10 mouse cellular contexts compared by ENCODE assay signal in the genomic region with DNA sequence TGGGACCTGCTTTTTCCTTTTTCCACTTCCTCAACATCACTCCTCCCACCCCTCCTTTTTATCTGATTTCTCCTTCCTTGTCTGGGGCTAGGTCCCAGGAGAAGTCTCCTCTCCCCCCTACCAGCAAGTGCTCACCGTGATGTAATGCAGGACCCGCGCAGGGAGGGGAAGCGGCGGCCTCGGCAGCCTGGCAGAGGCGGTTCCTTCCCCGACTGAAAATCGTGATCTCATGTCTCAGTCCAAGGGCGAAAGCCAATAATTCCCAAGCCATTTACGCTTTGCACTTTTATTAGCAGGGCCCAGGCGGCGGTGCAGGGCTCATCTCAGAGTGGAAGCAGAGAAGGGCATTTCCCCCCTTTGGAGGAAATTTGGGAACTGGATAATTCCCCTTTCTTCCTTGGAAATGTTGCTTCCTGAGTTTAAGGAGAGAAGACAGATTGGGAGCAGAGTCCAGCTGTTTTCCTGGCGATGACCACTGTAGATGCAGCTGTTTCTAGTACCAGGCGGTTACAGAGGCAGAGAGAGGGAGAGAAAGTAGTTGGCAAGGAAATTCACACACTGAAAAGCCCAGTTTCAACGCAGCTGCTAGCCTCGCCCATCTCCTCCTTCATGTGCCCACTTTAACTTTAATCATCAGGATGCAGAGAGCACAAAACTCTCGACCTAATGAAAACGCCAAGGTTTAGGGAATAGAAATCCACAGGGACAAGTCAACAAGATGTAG. TPM values are rescaled to one million over a fixed set of nuclear protein-coding genes. Genes with fewer than 3 reads are reported as not detected.
A peak's percentile ranks its signal among the peaks of the same experiment; 100 is the strongest.
DNase-seq lines count a peak whose midpoint lies in the region; ATAC-seq and TF ChIP-seq lines count a peak whose summit lies in the region.
"Had no signal": no experiment of that assay in that cellular context is flagged by ENCODE, and none has a peak within 500 bp of the region (broad histone marks: within the 10 kb centered on the region; RNA-seq: fewer than 3 reads in every experiment).

No protein-coding gene starts in this region.

- H3K27me3 ChIP-seq in forebrain, embryonic 10.5 days (ENCODE audit: poor library complexity, severe bottlenecking) = peaks cover 94% of the 10 kb centered on the region
- H3K27me3 ChIP-seq in forebrain, embryonic 16.5 days (replicated peaks; ENCODE audit: control insufficient read depth, insufficient read depth, low read length) = peaks cover 69% of the 10 kb centered on the region
- peaks cover 80% of the 10 kb centered on the region for H3K27me3 ChIP-seq in E14TG2a.4 (ENCODE audit: insufficient read depth, low read length)
- H3K27me3 ChIP-seq in forebrain, embryonic 13.5 days = peaks cover 85% of the 10 kb centered on the region
- peaks cover 90% of the 10 kb centered on the region for H3K27me3 ChIP-seq in midbrain, embryonic 10.5 days (ENCODE audit: low read depth, poor library complexity, severe bottlenecking)

- ATAC-seq in forebrain, embryonic 16.5 days = no peak
- ATAC-seq in forebrain, embryonic 13.5 days = no peak

- no peak overlapping the region for H3K9ac ChIP-seq in forebrain, embryonic 16.5 days (replicated peaks; ENCODE audit: low read depth, low read length)
- H3K9ac ChIP-seq in forebrain, embryonic 13.5 days = no peak overlapping the region

- H3K4me3 ChIP-seq in forebrain, embryonic 10.5 days = peak overlapping the region; percentile 65
- H3K4me3 ChIP-seq in forebrain, embryonic 16.5 days (replicated peaks; ENCODE audit: low read length) = no peak overlapping the region
- H3K4me3 ChIP-seq in E14TG2a.4 (replicated peaks; ENCODE audit: low read length) = peak overlapping the region; percentile 23; the same call in 1 of the 2 replicates
- H3K4me3 ChIP-seq in forebrain, embryonic 13.5 days = peak overlapping the region; percentile 51; the same call in 1 of the 2 replicates
- peak overlapping the region; percentile 70 for H3K4me3 ChIP-seq in midbrain, embryonic 10.5 days

- H3K27ac ChIP-seq in forebrain, embryonic 10.5 days = 0 out of 2 replicates have a peak overlapping the region, but pooled peaks have one; percentile 76
- H3K27ac ChIP-seq in forebrain, embryonic 16.5 days (ENCODE audit: low read length) = no peak overlapping the region
- H3K27ac ChIP-seq in forebrain, embryonic 13.5 days = no peak overlapping the region
- no peak overlapping the region for H3K27ac ChIP-seq in midbrain, embryonic 10.5 days (replicated peaks)

- TF ChIP-seq CTCF in E14TG2a.4 (conservative IDR thresholded peaks at IDR 0.05; ENCODE audit: low read length) = no peak

- no peaks in the 10 kb centered on the region for H3K36me3 ChIP-seq in forebrain, embryonic 10.5 days (replicated peaks)
- H3K36me3 ChIP-seq in forebrain, embryonic 16.5 days (ENCODE audit: control insufficient read depth, insufficient read depth) = no peaks in the 10 kb centered on the region
- H3K36me3 ChIP-seq in E14TG2a.4 (ENCODE audit: insufficient read depth, low read length) = no peaks in the 10 kb centered on the region
- H3K36me3 ChIP-seq in forebrain, embryonic 13.5 days (ENCODE audit: poor library complexity, severe bottlenecking) = no peaks in the 10 kb centered on the region
- H3K36me3 ChIP-seq in midbrain, embryonic 10.5 days = no peaks in the 10 kb centered on the region

- peak; percentile 42 for DNase-seq in forebrain, embryonic 10.5 days (ENCODE audit: extremely low spot score, low spot score)
- DNase-seq in midbrain, embryonic 10.5 days (ENCODE audit: low spot score) = peak; percentile 57
- DNase-seq in urinary bladder, adult 18-20 months (ENCODE audit: low spot score in 2 of 2) = no peak
- DNase-seq in B cell, adult 2 months = no peak
- no peak for DNase-seq in ovary, adult 18-20 months (ENCODE audit: low spot score)
- DNase-seq: left cerebral cortex, postnatal 4 days; right cerebral cortex, adult 18-20 months had no signal

- no peaks in the 10 kb centered on the region for H3K9me3 ChIP-seq in forebrain, embryonic 10.5 days
- no peaks in the 10 kb centered on the region for H3K9me3 ChIP-seq in forebrain, embryonic 16.5 days (ENCODE audit: control insufficient read depth, low read length)
- no peaks in the 10 kb centered on the region for H3K9me3 ChIP-seq in E14TG2a.4 (ENCODE audit: low read length)
- H3K9me3 ChIP-seq in forebrain, embryonic 13.5 days (replicated peaks) = no peaks in the 10 kb centered on the region
- no peaks in the 10 kb centered on the region for H3K9me3 ChIP-seq in midbrain, embryonic 10.5 days (replicated peaks)

- H3K4me2 ChIP-seq in forebrain, embryonic 16.5 days (ENCODE audit: low read length) = no peak overlapping the region; the same call in 1 of the 2 replicates
- peak overlapping the region; percentile 86; the same call in 1 of the 2 replicates for H3K4me2 ChIP-seq in forebrain, embryonic 13.5 days

- WGBS in forebrain, embryonic 10.5 days = 1% methylated on average over 19 of the region's 19 CpGs
- 5% methylated on average over 17 of the region's 19 CpGs for WGBS in forebrain, embryonic 16.5 days
- 1% methylated on average over 19 of the region's 19 CpGs for WGBS in forebrain, embryonic 13.5 days
- 2% methylated on average over 19 of the region's 19 CpGs for WGBS in midbrain, embryonic 10.5 days

- peaks cover 31% of the 10 kb centered on the region for H3K4me1 ChIP-seq in forebrain, embryonic 10.5 days
- H3K4me1 ChIP-seq in forebrain, embryonic 16.5 days (replicated peaks; ENCODE audit: control insufficient read depth, insufficient read depth, low read length) = peaks cover 21% of the 10 kb centered on the region
- peaks cover 18% of the 10 kb centered on the region for H3K4me1 ChIP-seq in E14TG2a.4 (replicated peaks; ENCODE audit: low read depth, low read length)
- peaks cover 26% of the 10 kb centered on the region for H3K4me1 ChIP-seq in forebrain, embryonic 13.5 days
- H3K4me1 ChIP-seq in midbrain, embryonic 10.5 days = peaks cover 34% of the 10 kb centered on the region

RNA-seq across cellular contexts. Expression of gene Pax3, which starts 21.3 kb away (rescaled TPM):
- 12.2 and 13.0 TPM in 2 replicates for polyA plus RNA-seq in forebrain, embryonic 10.5 days (2016; fragmentation: Nextera tagmentation; extraction: Ambion mirVana)
- polyA plus RNA-seq in forebrain, embryonic 16.5 days (2015; fragmentation: Nextera tagmentation; extraction: Ambion mirVana) = 0.22 TPM in 1 of 2 replicates, not detected in the other
- 0.53 and 0.65 TPM in 2 replicates for polyA plus RNA-seq in forebrain, embryonic 13.5 days (2015; fragmentation: Nextera tagmentation; extraction: Ambion mirVana)
- polyA plus RNA-seq in midbrain, embryonic 10.5 days (2016; fragmentation: Nextera tagmentation; extraction: Ambion mirVana) = 33.6 and 34.3 TPM in 2 replicates

Comparison
In these comparisons a context has a peak if more than half of its experiments do, and no peak if none do; other contexts are left out.
1. DNase-seq: peak in forebrain, embryonic 10.5 days (single experiment) and midbrain, embryonic 10.5 days (single experiment); none in urinary bladder, adult 18-20 months (0 of 2), B cell, adult 2 months (0 of 2) and ovary, adult 18-20 months (single experiment).